Mouse (Mus musculus): Measurements from ENCODE around the gene Gm8947.

GRCm38 (mm10) chr1:151236141-151236930 lies 44.2 kb downstream of the Gm8947 start:
- no peak for TF ChIP-seq CTCF (IDR thresholded peaks at IDR 0.05; ENCODE audit: low read depth, low read length)
- no peak for TF ChIP-seq POLR2A (IDR thresholded peaks at IDR 0.05; ENCODE audit: borderline replicate concordance, low read depth, low read length)
